Mouse (Mus musculus) intestine, embryonic 16.5 days (tissue): Measurements from ENCODE around the gene Rgs17. TPM values are rescaled to one million over a fixed set of nuclear protein-coding genes. Genes with fewer than 3 reads are reported as not detected.

Experiments
- ATAC-seq: fragments of 200-750 bp; cut with Nextera tagmentation; 2 replicates; pipeline ENCODE4 v1.8.0; 2017; ENCODE audit warnings: moderate TSS enrichment, moderate library complexity
- H3K27ac ChIP-seq: fragments of 300-500 bp; sonication (generic); 2 replicates; pipeline ENCODE4 v1.5.1; 2014; ENCODE audit warnings: mild to moderate bottlenecking, low read length
- H3K27me3 ChIP-seq: fragments of 300-500 bp; sonication (generic); replicated peaks from 2 replicates; pipeline ENCODE4 v1.6.1; 2014; ENCODE audit warnings: low read length, control low read depth, mixed read lengths; ENCODE audit not compliant: control insufficient read depth, insufficient read depth
- H3K36me3 ChIP-seq: fragments of 300-500 bp; sonication (generic); 2 replicates; pipeline ENCODE4 v1.6.1; 2014; ENCODE audit warnings: low read length, control low read depth; ENCODE audit not compliant: control insufficient read depth, insufficient read depth
- H3K4me1 ChIP-seq: fragments of 300-500 bp; sonication (generic); 2 replicates; pipeline ENCODE4 v1.6.1; 2014; ENCODE audit warnings: low read length, control low read depth, mixed read lengths; ENCODE audit not compliant: control insufficient read depth, insufficient read depth
- H3K4me2 ChIP-seq: fragments of 300-500 bp; sonication (generic); 2 replicates; pipeline ENCODE4 v1.6.1; 2014; ENCODE audit warnings: low read depth, low read length, control low read depth
- H3K4me3 ChIP-seq: fragments of 300-500 bp; sonication (generic); 2 replicates; pipeline ENCODE4 v1.5.1; 2014; ENCODE audit warnings: mild to moderate bottlenecking, low read length
- H3K9ac ChIP-seq: fragments of 300-500 bp; sonication (generic); 2 replicates; pipeline ENCODE4 v1.6.1; 2014; ENCODE audit warnings: low read depth, low read length
- H3K9me3 ChIP-seq: fragments of 300-500 bp; sonication (generic); 2 replicates; pipeline ENCODE4 v1.6.1; 2016; ENCODE audit warnings: low read length, control low read depth; ENCODE audit not compliant: control insufficient read depth
- WGBS: fragments of 180-500 bp; shearing (Covaris S2); extraction: QIAGEN DNeasy Blood & Tissue Kit; methylation state at CpG from one replicate; pipeline ENCODE4 v1.1.7; 2014; 5-methylcytosine and 5-hydroxymethylcytosine counted together
- polyA plus RNA-seq: library from polyadenylated mRNA; unstranded; fragments of >200 nt; fragmentation: Nextera tagmentation; extraction: Ambion mirVana; gene quantifications from 2 replicates; pipeline ENCODE4 v1.2.1, GENCODE M21; 2015

Rgs17 gene
- polyA plus RNA-seq, 1 experiment from 2014 or later, result 1.6 TPM

- no peak overlapping the region for H3K4me3 ChIP-seq
- no peak overlapping the region for H3K9ac ChIP-seq
- H3K36me3 ChIP-seq, result no peaks in the 10 kb centered on the region
- no peak overlapping the region for H3K27ac ChIP-seq
- no peaks in the 10 kb centered on the region for H3K4me1 ChIP-seq
- WGBS, result 66% methylated on average over 4 of the region's 4 CpGs
- H3K4me2 ChIP-seq, result no peak overlapping the region
- H3K27me3 ChIP-seq, result no peaks in the 10 kb centered on the region
- no peaks in the 10 kb centered on the region for H3K9me3 ChIP-seq
- no peak for ATAC-seq
These were observed 80.8 kb downstream of the Rgs17 start for GRCm38 (mm10) chr10:5841369-5841768.

GRCm38 (mm10) chr10:5826336-5827025 lies 95.7 kb downstream of the Rgs17 start:
- H3K9ac ChIP-seq, result no peak overlapping the region
- no peaks in the 10 kb centered on the region for H3K9me3 ChIP-seq
- H3K4me1 ChIP-seq, result peaks cover 6% of the 10 kb centered on the region
- H3K4me2 ChIP-seq, result no peak overlapping the region
- no peaks in the 10 kb centered on the region for H3K36me3 ChIP-seq
- no peak overlapping the region for H3K27ac ChIP-seq
- no peak for ATAC-seq
- 75% methylated on average over 6 of the region's 6 CpGs for WGBS
- H3K4me3 ChIP-seq, result no peak overlapping the region
- no peaks in the 10 kb centered on the region for H3K27me3 ChIP-seq

- peak overlapping the region; percentile 92 for H3K4me3 ChIP-seq
- H3K9ac ChIP-seq, result peak overlapping the region; percentile 65
These were observed 97.4 kb downstream of the Rgs17 start for GRCm38 (mm10) chr10:5824779-5825178.

GRCm38 (mm10) chr10:5823740-5824491 lies 98.3 kb downstream of the Rgs17 start, which contains the start of gene Mtrf1l:
Gene Mtrf1l (minus strand): TSS chr10:5823910.
- Histone ChIP-seq H3K27ac (peak within 1 kb of the TSS; percentile 96), H3K4me3 (peak within 1 kb of the TSS; percentile 92), H3K4me2 (peak within 1 kb of the TSS; percentile 91), H3K4me1 (peaks cover 9% of the 10 kb centered on the region), H3K9ac (peak within 1 kb of the TSS; percentile 96), H3K36me3 (peaks cover 5% of the 10 kb centered on the region; the same call in 1 of the 2 replicates), H3K27me3 (no peaks in the 10 kb centered on the region), H3K9me3 (no peaks in the 10 kb centered on the region)
- ATAC-seq, result peak; percentile 97
- under 1% methylated on average over 46 of the region's 47 CpGs for WGBS

More at GRCm38 (mm10) chr10:5824779-5825178, 97.4 kb downstream of the Rgs17 start:
- WGBS, result 0% methylated on average over 3 of the region's 3 CpGs
- peak overlapping the region; percentile 91 for H3K4me2 ChIP-seq
- ATAC-seq, result peak; percentile 31
- H3K27ac ChIP-seq, result peak overlapping the region; percentile 96
- H3K36me3 ChIP-seq, result no peaks in the 10 kb centered on the region
- no peaks in the 10 kb centered on the region for H3K9me3 ChIP-seq
- no peaks in the 10 kb centered on the region for H3K27me3 ChIP-seq
- peaks cover 9% of the 10 kb centered on the region for H3K4me1 ChIP-seq

- WGBS, result under 1% methylated on average over 37 of the region's 37 CpGs
- Histone ChIP-seq H3K27me3 (no peaks in the 10 kb centered on the region), H3K4me2 (peak overlapping the region; percentile 41), H3K27ac (peak overlapping the region; percentile 96), H3K4me1 (peaks cover 9% of the 10 kb centered on the region), H3K36me3 (peaks cover 10% of the 10 kb centered on the region), H3K4me3 (peak overlapping the region; percentile 92), H3K9ac (peak overlapping the region; percentile 96), H3K9me3 (no peaks in the 10 kb centered on the region)
- no peak; the same call in 1 of the 2 replicates for ATAC-seq
These were observed 98.9 kb downstream of the Rgs17 start for GRCm38 (mm10) chr10:5823291-5823739.

GRCm38 (mm10) chr10:5818772-5819171 lies 103.4 kb downstream of the Rgs17 start:
- Histone ChIP-seq H3K27me3 (no peaks in the 10 kb centered on the region), H3K4me2 (no peak overlapping the region), H3K36me3 (peaks cover 27% of the 10 kb centered on the region), H3K9me3 (no peaks in the 10 kb centered on the region), H3K9ac (no peak overlapping the region), H3K4me3 (no peak overlapping the region), H3K4me1 (peaks cover 9% of the 10 kb centered on the region), H3K27ac (no peak overlapping the region)
- 88% methylated on average over 3 of the region's 3 CpGs for WGBS
- no peak for ATAC-seq

GRCm38 (mm10) chr10:5815968-5816367 lies 106.2 kb downstream of the Rgs17 start:
- ATAC-seq, result no peak
- Histone ChIP-seq H3K4me3 (no peak overlapping the region), H3K27ac (no peak overlapping the region), H3K4me1 (0 out of 2 replicates have a peak, but pooled peaks cover under 1% of the 10 kb centered on the region), H3K9me3 (no peaks in the 10 kb centered on the region), H3K36me3 (peaks cover 38% of the 10 kb centered on the region), H3K9ac (no peak overlapping the region), H3K27me3 (no peaks in the 10 kb centered on the region), H3K4me2 (no peak overlapping the region)
- WGBS, result 100% methylated on average over 2 of the region's 2 CpGs

GRCm38 (mm10) chr10:5813724-5814123 lies 108.5 kb downstream of the Rgs17 start:
- peaks cover 32% of the 10 kb centered on the region for H3K36me3 ChIP-seq
- 78% methylated on average over 11 of the region's 11 CpGs for WGBS

GRCm38 (mm10) chr10:5807683-5808082 lies 114.5 kb downstream of the Rgs17 start:
- WGBS, result 39% methylated on average over 2 of the region's 2 CpGs
- Histone ChIP-seq H3K9me3 (no peaks in the 10 kb centered on the region), H3K4me1 (peaks cover 7% of the 10 kb centered on the region), H3K36me3 (peaks cover 10% of the 10 kb centered on the region), H3K9ac (no peak overlapping the region), H3K4me2 (peak overlapping the region; percentile 33; the same call in 1 of the 2 replicates), H3K4me3 (no peak overlapping the region), H3K27ac (peak overlapping the region; percentile 91), H3K27me3 (no peaks in the 10 kb centered on the region)
- ATAC-seq, result 0 out of 2 replicates have a peak, but pooled peaks have one; percentile 3

More at GRCm38 (mm10) chr10:5813724-5814123, 108.5 kb downstream of the Rgs17 start:
- H3K9me3 ChIP-seq, result no peaks in the 10 kb centered on the region
- no peaks in the 10 kb centered on the region for H3K27me3 ChIP-seq
- no peak overlapping the region for H3K4me3 ChIP-seq
- no peak overlapping the region for H3K4me2 ChIP-seq
- H3K27ac ChIP-seq, result no peak overlapping the region
- ATAC-seq, result peak; percentile 53; the same call in 1 of the 2 replicates
- no peak overlapping the region for H3K9ac ChIP-seq
- H3K4me1 ChIP-seq, result no peaks in the 10 kb centered on the region
